Mouse (Mus musculus): ENCODE data around the gene Ankib1.

- TF ChIP-seq POLR2A (IDR thresholded peaks at IDR 0.05; ENCODE audit: borderline replicate concordance, insufficient read depth, low read length) (no peak), CTCF (IDR thresholded peaks at IDR 0.05; ENCODE audit: borderline replicate concordance, insufficient read depth, low read depth, low read length) (peak; percentile 57; the same call in 1 of the 2 replicates)
Observed at GRCm38 (mm10) chr5:3646991-3647707, 155.6 kb downstream of the Ankib1 start.
